Mouse (Mus musculus): ENCODE measurements around the gene Gm42420.

GRCm38 (mm10) chr6:39559276-39559939 lies 26.1 kb upstream of the Gm42420 start:
- TF ChIP-seq POLR2A (IDR thresholded peaks at IDR 0.05; ENCODE audit: insufficient read length, low read depth) = no peak
- TF ChIP-seq TCF12 (IDR thresholded peaks at IDR 0.05; ENCODE audit: insufficient read depth, poor library complexity, severe bottlenecking) = no peak
- no peak for TF ChIP-seq MAX (IDR thresholded peaks at IDR 0.05; ENCODE audit: low read depth)
- no peak for TF ChIP-seq USF1 (IDR thresholded peaks at IDR 0.05; ENCODE audit: low read depth)
- TF ChIP-seq POLR2AphosphoS2 (IDR thresholded peaks at IDR 0.05; ENCODE audit: insufficient read length, low read depth) = no peak
- no peak for TF ChIP-seq E2F4 (IDR thresholded peaks at IDR 0.05; ENCODE audit: insufficient read depth)
- no peak for TF ChIP-seq REST (IDR thresholded peaks at IDR 0.05; ENCODE audit: insufficient read depth, insufficient read length)
- no peak for TF ChIP-seq CEBPB (IDR thresholded peaks at IDR 0.05; ENCODE audit: insufficient read depth, poor library complexity, severe bottlenecking)
- TF ChIP-seq TCF3 (IDR thresholded peaks at IDR 0.05; ENCODE audit: insufficient read length, low read depth) = no peak
